Mouse (Mus musculus): Measurements from ENCODE around the gene Wnt11. TPM values are rescaled to one million over a fixed set of nuclear protein-coding genes. Genes with fewer than 3 reads are reported as not detected.
A peak's percentile ranks its signal among the peaks of the same experiment; 100 is the strongest.

Wnt11 gene
- total RNA-seq, 2 experiments from 2014 or later, result 0.93 to 1.0 TPM

DNA sequence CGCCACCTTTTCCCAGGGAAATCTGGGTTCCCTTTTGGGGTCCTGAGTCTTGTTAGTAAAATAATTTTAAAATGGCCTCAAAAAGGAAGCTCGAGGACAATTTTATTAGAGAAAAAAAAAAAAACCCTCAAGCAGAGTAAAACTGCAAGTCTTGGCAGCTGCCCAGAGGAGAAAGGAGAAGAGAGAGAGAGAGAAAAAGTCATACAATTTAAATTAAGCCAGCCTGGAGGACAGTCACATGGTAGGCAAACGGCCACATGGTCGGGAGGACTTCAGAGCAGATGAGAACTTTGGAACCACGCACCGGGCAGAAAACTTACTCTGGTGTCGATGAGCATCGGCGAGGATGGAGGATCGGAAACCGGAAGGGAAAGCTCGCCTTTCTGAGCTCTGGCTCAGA, 37.0 kb downstream of the Wnt11 start:
- no peak overlapping the region for H3K27ac ChIP-seq
- no peak for TF ChIP-seq CTCF (IDR thresholded peaks at IDR 0.05)
- no peak for DNase-seq (ENCODE audit: extremely low spot score in 1 of 2, low spot score in 2 of 2)
- H3K4me3 ChIP-seq, result no peak overlapping the region
- intact Hi-C loops (cut with DNase I), result no loop called here

DNA sequence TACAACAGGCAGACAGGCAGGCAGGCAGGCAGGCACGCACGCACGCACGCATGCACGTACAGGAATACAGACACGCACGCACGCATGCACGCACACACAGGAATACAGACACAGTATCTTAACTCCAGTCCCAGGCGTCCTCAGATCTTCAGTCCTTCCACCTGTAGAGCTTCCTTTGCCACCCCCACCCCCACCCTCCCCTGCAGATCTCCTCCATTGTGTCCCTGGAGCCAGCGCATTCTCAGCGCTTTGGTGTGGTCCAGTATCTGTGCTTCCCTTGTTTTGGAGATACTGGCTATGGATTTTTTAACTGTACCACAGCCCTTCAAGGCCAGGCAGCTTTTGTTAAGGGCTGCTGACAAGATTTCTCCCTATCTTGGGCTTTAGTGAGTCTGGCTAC, 38.4 kb downstream of the Wnt11 start:
- intact Hi-C loops (cut with DNase I), result no loop called here
- TF ChIP-seq CTCF (IDR thresholded peaks at IDR 0.05), result no peak

DNA sequence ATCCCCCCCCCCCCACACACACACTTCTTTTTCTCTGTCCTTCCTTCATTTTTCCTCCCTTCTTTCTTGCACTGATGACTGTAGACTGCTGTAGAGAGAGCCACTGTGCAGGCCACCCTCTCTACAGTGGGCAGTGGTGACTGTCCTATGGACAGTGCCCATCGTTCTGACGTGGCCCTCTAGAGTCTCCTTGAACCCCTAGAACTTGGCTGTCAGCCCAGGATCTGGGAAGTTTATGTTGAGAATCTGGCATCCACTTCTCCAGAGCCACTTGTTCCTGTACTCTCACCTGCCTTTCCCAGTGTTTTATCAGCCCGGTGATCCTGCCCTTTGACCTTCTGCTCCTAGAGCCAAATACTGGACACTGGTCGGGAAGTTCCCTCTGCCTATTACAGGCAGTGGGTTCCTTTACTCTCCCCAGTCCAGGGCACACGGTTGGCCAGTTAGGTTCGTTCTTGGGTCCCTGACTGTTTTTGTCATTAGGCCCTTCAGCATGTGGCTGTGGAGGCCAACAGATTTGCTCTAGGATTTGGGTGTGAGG, 39.6 kb downstream of the Wnt11 start:
- H3K4me3 ChIP-seq, result no peak overlapping the region
- H3K27ac ChIP-seq, result no peak overlapping the region
- no peak for TF ChIP-seq CTCF (IDR thresholded peaks at IDR 0.05)
- intact Hi-C loops (cut with DNase I), result no loop called here
- no peak for DNase-seq (ENCODE audit: extremely low spot score in 1 of 2, low spot score in 2 of 2)

More for the DNA sequence above, 38.4 kb downstream of the Wnt11 start:
- no peak overlapping the region for H3K27ac ChIP-seq
- DNase-seq (ENCODE audit: extremely low spot score in 1 of 2, low spot score in 2 of 2), result no peak
- H3K4me3 ChIP-seq, result no peak overlapping the region

DNA sequence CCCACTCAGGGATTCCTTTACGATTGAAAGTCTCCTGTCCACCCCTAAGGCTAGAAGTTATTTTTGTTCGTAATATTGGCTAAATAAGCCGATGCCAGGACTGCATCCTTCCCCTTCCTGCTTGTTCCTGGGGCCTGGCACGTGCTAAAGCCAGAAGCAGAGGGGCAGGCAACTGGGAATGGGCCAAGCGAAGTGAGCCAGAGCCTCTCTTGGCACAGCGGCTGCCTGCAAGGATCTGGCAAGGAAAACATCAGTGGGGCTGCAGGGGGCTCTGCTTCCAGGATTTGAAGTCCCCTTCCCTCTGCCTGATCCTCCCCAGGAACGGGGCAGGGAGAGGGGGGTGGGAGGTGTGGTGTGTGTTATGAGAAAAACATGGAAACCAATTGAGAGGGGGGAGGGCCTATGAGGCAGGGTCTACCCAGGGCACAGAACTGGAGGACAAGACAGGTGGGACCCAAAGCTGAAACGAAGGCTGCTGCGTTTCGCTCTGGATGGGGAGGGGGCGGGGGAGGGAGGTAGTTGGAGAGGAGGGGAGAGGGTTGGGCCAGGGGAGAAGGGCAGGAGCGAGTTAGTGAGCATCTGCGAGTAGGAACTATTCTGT, 40.6 kb downstream of the Wnt11 start:
- no peak overlapping the region for H3K27ac ChIP-seq
- no peak overlapping the region for H3K4me3 ChIP-seq
- no peak for DNase-seq (ENCODE audit: extremely low spot score in 1 of 2, low spot score in 2 of 2)
- TF ChIP-seq CTCF (IDR thresholded peaks at IDR 0.05), result no peak
- intact Hi-C loops (cut with DNase I), result no loop called here

DNA sequence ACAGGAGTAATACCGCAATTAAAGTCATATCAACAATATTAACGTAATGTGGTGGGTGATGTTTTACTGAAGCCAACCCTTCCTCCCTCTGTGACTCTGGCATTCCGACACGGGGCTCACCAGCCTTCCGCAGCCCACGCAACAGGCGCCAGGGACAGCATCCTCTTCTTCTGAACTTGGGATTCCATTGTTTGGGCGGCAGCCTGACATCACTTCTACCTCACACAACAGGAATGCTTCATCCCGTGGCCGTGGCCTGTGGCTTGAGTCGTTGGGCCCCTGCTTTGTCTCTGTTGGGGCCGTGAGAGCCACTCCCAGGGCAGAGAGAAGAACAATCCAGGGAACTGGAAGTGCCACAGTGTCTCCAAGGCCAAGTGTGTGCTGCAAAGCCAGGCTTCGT, 41.2 kb downstream of the Wnt11 start:
- intact Hi-C loops (cut with DNase I), result no loop called here
- Histone ChIP-seq H3K27ac (no peak overlapping the region), H3K4me3 (no peak overlapping the region)
- no peak for TF ChIP-seq CTCF (IDR thresholded peaks at IDR 0.05)
- no peak for DNase-seq (ENCODE audit: extremely low spot score in 1 of 2, low spot score in 2 of 2)

DNA sequence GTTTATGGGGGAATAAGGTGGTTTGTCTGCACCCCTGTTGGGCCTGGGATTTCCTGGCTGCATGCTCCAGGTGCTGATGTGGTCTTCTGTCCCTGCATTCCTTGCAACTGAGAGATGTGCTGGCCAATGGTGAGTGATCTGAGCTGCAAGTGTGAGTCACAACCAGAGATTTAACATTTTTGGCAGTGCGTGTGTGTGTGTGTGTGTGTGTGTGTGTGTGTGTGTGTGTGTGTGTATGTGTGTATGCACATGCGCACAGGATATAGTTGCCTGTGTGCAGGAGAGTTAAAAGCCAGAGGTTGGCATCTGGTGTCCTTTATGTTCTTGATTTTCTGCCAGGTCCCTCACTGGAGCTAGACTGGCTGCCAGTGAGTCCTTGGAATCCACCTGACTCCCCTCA, 44.3 kb downstream of the Wnt11 start:
- H3K27ac ChIP-seq, result no peak overlapping the region
- TF ChIP-seq CTCF (IDR thresholded peaks at IDR 0.05), result no peak
- no peak overlapping the region for H3K4me3 ChIP-seq
- no peak for DNase-seq (ENCODE audit: extremely low spot score in 1 of 2, low spot score in 2 of 2)
- intact Hi-C loops (cut with DNase I), result no loop called here

DNA sequence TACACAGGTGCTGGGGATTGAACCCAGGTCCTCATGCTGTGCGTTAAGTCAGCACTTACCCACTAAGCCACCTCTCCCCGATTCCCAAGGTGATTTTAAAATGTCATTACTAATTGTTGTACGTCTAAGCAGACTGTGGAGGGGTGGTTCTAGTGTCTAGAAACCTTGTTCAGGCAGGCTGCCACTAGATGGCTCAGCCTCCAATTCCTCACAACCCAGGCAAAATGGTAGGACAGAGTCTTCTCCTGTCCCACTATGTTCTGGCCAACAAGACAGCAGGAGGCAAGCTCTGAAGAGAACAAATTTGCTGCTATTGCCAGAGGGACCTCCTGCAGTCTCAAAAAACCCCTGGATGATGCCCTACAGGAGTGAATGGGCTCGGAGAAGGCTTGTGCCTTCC, 47.0 kb downstream of the Wnt11 start:
- DNase-seq (ENCODE audit: extremely low spot score in 1 of 2, low spot score in 2 of 2), result no peak
- intact Hi-C loops (cut with DNase I), result loop anchor here (5.0 kb wide), 1 partner anchor 195 kb away; no protein-coding TSS in a partner anchor
- Histone ChIP-seq H3K27ac (no peak overlapping the region), H3K4me3 (no peak overlapping the region)
- TF ChIP-seq CTCF (IDR thresholded peaks at IDR 0.05), result peak; percentile 51

DNA sequence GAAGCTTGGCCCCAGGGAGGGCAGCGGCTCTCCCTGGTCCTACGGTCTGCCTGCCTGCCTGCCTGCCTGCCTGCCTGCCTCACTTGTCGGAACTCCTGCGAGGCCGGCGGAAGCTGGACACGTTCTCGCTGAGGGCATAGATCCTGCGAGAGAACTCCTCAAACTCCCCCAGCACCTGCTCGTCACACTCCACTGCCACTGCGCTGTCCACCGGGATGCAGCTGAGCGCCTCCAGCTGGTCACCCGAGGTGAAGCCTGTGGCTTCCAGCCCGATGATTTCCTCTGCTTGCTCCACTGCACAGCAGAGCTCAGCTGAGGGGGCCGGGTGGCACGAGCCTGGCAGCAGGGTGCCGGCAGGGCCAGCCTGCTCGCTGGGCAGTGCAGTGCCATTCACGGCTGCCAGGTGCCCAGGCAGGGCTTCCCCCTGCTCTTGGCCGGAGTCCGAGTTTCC, 52.9 kb downstream of the Wnt11 start:
- DNase-seq (ENCODE audit: extremely low spot score in 1 of 2, low spot score in 2 of 2), result no peak
- H3K4me3 ChIP-seq, result no peak overlapping the region
- intact Hi-C loops (cut with DNase I), result no loop called here
- TF ChIP-seq CTCF (IDR thresholded peaks at IDR 0.05), result no peak
- no peak overlapping the region for H3K27ac ChIP-seq

DNA sequence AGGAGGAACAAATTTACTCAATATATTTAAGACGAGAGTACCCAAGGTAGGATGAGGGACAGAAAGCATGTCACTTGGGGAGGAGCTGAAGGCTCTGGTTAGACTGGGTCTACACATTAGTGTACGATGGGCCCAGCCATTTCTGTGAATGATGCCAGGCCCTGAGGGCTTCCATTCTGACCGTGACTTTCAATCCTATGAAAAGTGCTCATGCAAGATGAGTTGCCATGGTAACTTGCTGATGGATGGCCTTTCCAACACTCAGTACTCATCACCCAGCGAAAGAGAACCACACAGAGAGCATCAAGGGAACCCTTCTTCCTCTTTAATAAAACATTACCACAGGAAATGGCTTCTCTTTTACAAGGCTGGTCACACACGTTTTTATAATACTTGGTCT, 53.9 kb downstream of the Wnt11 start:
- intact Hi-C loops (cut with DNase I), result no loop called here
- no peak overlapping the region for H3K27ac ChIP-seq
- DNase-seq (ENCODE audit: extremely low spot score in 1 of 2, low spot score in 2 of 2), result no peak
- no peak overlapping the region for H3K4me3 ChIP-seq
- TF ChIP-seq CTCF (IDR thresholded peaks at IDR 0.05), result no peak

DNA sequence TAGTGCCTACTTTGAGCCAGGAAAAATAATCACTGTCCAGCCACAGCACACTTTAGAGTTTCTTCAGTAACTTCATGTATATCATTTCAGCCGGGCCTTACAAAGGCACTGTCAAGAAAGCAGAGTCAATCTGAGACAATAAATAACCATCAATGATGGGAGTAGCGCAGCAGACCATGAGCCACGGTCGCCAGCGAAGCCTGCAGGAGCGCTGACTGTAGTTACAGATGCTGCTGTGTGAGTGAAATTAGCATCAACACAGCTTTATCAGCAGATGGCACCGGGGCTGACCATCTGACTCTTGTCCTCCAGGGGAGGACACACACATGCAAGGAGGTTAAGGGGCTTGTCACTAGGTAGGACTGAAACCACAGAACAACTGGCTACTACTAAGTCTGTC, 54.3 kb downstream of the Wnt11 start:
- no peak overlapping the region for H3K4me3 ChIP-seq
- intact Hi-C loops (cut with DNase I), result no loop called here
- TF ChIP-seq CTCF (IDR thresholded peaks at IDR 0.05), result no peak
- H3K27ac ChIP-seq, result no peak overlapping the region
- DNase-seq (ENCODE audit: extremely low spot score in 1 of 2, low spot score in 2 of 2), result no peak

DNA sequence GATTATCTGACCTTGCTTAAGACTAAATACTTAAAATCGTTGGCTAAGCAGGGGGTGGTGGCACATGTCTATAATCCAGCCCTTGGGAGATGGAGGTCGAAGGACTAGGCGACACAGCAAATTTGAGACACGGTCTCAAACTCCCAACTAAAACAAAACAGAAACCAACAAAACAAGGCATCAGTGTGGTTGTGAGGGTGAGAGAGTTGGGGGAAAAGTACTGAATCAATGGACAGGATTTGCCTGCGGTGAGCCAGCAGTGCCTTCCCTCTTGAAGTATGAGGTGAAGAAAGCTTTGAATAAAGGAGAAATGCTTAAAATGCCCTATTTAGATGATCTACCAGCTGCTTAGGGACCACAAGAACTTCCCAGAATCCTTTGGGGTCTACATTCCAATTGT, 58.2 kb downstream of the Wnt11 start:
- TF ChIP-seq CTCF (IDR thresholded peaks at IDR 0.05), result no peak
- DNase-seq (ENCODE audit: extremely low spot score in 1 of 2, low spot score in 2 of 2), result no peak
- intact Hi-C loops (cut with DNase I), result no loop called here
- Histone ChIP-seq H3K27ac (no peak overlapping the region), H3K4me3 (no peak overlapping the region)

DNA sequence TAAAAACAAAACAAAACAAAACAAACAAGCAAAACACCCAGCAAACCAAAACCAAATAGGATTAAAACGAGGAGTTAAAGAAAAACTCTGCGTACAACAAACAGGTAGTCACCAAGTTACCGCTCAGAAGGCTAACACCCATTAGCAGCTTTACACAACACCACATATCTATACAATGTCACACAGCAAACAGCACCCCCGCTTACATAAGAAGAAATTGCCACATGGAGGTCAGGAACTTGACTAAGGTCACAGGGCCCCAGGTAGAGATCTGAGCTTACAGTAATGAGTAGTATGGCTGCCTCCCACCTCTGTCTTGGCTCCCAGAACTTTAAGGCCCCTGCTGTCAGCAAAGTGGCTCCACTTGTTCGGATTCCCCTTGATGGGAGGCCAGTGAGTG, 59.4 kb downstream of the Wnt11 start:
- DNase-seq (ENCODE audit: extremely low spot score in 1 of 2, low spot score in 2 of 2), result no peak
- intact Hi-C loops (cut with DNase I), result no loop called here
- TF ChIP-seq CTCF (IDR thresholded peaks at IDR 0.05), result no peak
- Histone ChIP-seq H3K27ac (no peak overlapping the region), H3K4me3 (no peak overlapping the region)

DNA sequence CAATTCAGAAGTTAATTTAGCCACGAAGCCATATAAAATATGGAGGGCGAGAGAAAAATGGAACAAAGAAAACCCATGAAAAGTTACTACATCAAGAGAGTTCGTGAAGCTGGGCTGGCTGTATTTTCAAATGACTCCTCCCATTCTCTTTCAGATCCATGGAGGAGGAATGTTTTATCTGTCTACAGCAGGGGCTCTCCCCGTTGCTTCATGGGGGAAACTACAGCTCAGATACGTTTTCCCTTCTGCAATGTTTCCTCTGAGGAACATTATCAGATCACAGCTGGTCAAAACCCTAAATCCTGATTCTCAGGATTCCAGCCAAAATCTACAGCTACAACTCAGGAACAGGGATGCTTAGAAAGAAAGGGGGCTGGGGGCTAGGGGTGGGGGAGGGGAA, 59.9 kb downstream of the Wnt11 start:
- intact Hi-C loops (cut with DNase I), result no loop called here
- H3K27ac ChIP-seq, result no peak overlapping the region
- DNase-seq (ENCODE audit: extremely low spot score in 1 of 2, low spot score in 2 of 2), result no peak
- H3K4me3 ChIP-seq, result no peak overlapping the region
- no peak for TF ChIP-seq CTCF (IDR thresholded peaks at IDR 0.05)
